Mouse (Mus musculus): ENCODE measurements around the gene Cdc42bpb. TPM values are rescaled to one million over a fixed set of nuclear protein-coding genes. Genes with fewer than 3 reads are reported as not detected.

Gene Cdc42bpb
- polyA plus RNA-seq, 1 experiment: 62.1 TPM

- H3K4me3 ChIP-seq (ENCODE audit: control insufficient read depth, insufficient read depth, low read length): no peak overlapping the region
- no peaks in the 10 kb centered on the region for H3K36me3 ChIP-seq (ENCODE audit: control insufficient read depth, insufficient read depth, low read length)
- H3K4me1 ChIP-seq (replicated peaks; ENCODE audit: control insufficient read depth, insufficient read depth, low read length): no peaks in the 10 kb centered on the region
- H3K27me3 ChIP-seq (ENCODE audit: control insufficient read depth, insufficient read depth, low read length): no peaks in the 10 kb centered on the region
- 76% methylated on average over 4 of the region's 4 CpGs for WGBS
- TF ChIP-seq CTCF (IDR thresholded peaks at IDR 0.05; ENCODE audit: borderline replicate concordance, control insufficient read depth, extremely low read depth, insufficient read depth, low read length, poor library complexity) (no peak), POLR2A (IDR thresholded peaks at IDR 0.05; ENCODE audit: control insufficient read depth, extremely low read depth, insufficient read depth, low read length, poor library complexity) (no peak)
- no peak overlapping the region for H3K27ac ChIP-seq (ENCODE audit: control insufficient read depth, insufficient read depth, low read length)
- no peak for DNase-seq
These were observed 7.3 kb downstream of the Cdc42bpb start for GRCm38 (mm10) chr12:111370249-111370648.

GRCm38 (mm10) chr12:111367065-111367464 is 10.5 kb downstream of the Cdc42bpb start:
- Histone ChIP-seq H3K27ac (ENCODE audit: control insufficient read depth, insufficient read depth, low read length) (no peak overlapping the region), H3K27me3 (ENCODE audit: control insufficient read depth, insufficient read depth, low read length) (no peaks in the 10 kb centered on the region), H3K36me3 (ENCODE audit: control insufficient read depth, insufficient read depth, low read length) (no peaks in the 10 kb centered on the region), H3K4me3 (ENCODE audit: control insufficient read depth, insufficient read depth, low read length) (no peak overlapping the region), H3K4me1 (replicated peaks; ENCODE audit: control insufficient read depth, insufficient read depth, low read length) (no peaks in the 10 kb centered on the region; the same call in 1 of the 2 replicates)
- 74% methylated on average over 7 of the region's 7 CpGs for WGBS
- no peak for DNase-seq
- TF ChIP-seq POLR2A (IDR thresholded peaks at IDR 0.05; ENCODE audit: control insufficient read depth, extremely low read depth, insufficient read depth, low read length, poor library complexity) (no peak), CTCF (IDR thresholded peaks at IDR 0.05; ENCODE audit: borderline replicate concordance, control insufficient read depth, extremely low read depth, insufficient read depth, low read length, poor library complexity) (no peak)

GRCm38 (mm10) chr12:111364234-111364633 is 13.3 kb downstream of the Cdc42bpb start:
- no peak for TF ChIP-seq CTCF (IDR thresholded peaks at IDR 0.05; ENCODE audit: borderline replicate concordance, control insufficient read depth, extremely low read depth, insufficient read depth, low read length, poor library complexity)
- TF ChIP-seq POLR2A (IDR thresholded peaks at IDR 0.05; ENCODE audit: control insufficient read depth, extremely low read depth, insufficient read depth, low read length, poor library complexity): no peak

GRCm38 (mm10) chr12:111361319-111362098 is 16.0 kb downstream of the Cdc42bpb start:
- TF ChIP-seq CTCF (IDR thresholded peaks at IDR 0.05; ENCODE audit: borderline replicate concordance, control insufficient read depth, extremely low read depth, insufficient read depth, low read length, poor library complexity) (no peak), POLR2A (IDR thresholded peaks at IDR 0.05; ENCODE audit: control insufficient read depth, extremely low read depth, insufficient read depth, low read length, poor library complexity) (no peak)
- Histone ChIP-seq H3K27ac (ENCODE audit: control insufficient read depth, insufficient read depth, low read length) (no peak overlapping the region), H3K36me3 (ENCODE audit: control insufficient read depth, insufficient read depth, low read length) (no peaks in the 10 kb centered on the region), H3K4me1 (replicated peaks; ENCODE audit: control insufficient read depth, insufficient read depth, low read length) (no peaks in the 10 kb centered on the region; the same call in 1 of the 2 replicates), H3K27me3 (ENCODE audit: control insufficient read depth, insufficient read depth, low read length) (no peaks in the 10 kb centered on the region), H3K4me3 (ENCODE audit: control insufficient read depth, insufficient read depth, low read length) (no peak overlapping the region)
- WGBS: 83% methylated on average over 14 of the region's 14 CpGs
- no peak for DNase-seq

More at GRCm38 (mm10) chr12:111364234-111364633, 13.3 kb downstream of the Cdc42bpb start:
- WGBS: 97% methylated on average over 3 of the region's 3 CpGs
- no peaks in the 10 kb centered on the region; the same call in 1 of the 2 replicates for H3K4me1 ChIP-seq (replicated peaks; ENCODE audit: control insufficient read depth, insufficient read depth, low read length)
- no peak overlapping the region for H3K27ac ChIP-seq (ENCODE audit: control insufficient read depth, insufficient read depth, low read length)
- no peaks in the 10 kb centered on the region for H3K27me3 ChIP-seq (ENCODE audit: control insufficient read depth, insufficient read depth, low read length)
- H3K4me3 ChIP-seq (ENCODE audit: control insufficient read depth, insufficient read depth, low read length): no peak overlapping the region
- no peak for DNase-seq
- no peaks in the 10 kb centered on the region for H3K36me3 ChIP-seq (ENCODE audit: control insufficient read depth, insufficient read depth, low read length)

GRCm38 (mm10) chr12:111360671-111361070 is 16.8 kb downstream of the Cdc42bpb start:
- Histone ChIP-seq H3K4me3 (ENCODE audit: control insufficient read depth, insufficient read depth, low read length) (no peak overlapping the region), H3K27ac (ENCODE audit: control insufficient read depth, insufficient read depth, low read length) (no peak overlapping the region), H3K27me3 (ENCODE audit: control insufficient read depth, insufficient read depth, low read length) (no peaks in the 10 kb centered on the region), H3K4me1 (replicated peaks; ENCODE audit: control insufficient read depth, insufficient read depth, low read length) (no peaks in the 10 kb centered on the region; the same call in 1 of the 2 replicates), H3K36me3 (ENCODE audit: control insufficient read depth, insufficient read depth, low read length) (no peaks in the 10 kb centered on the region)
- TF ChIP-seq CTCF (IDR thresholded peaks at IDR 0.05; ENCODE audit: borderline replicate concordance, control insufficient read depth, extremely low read depth, insufficient read depth, low read length, poor library complexity) (no peak), POLR2A (IDR thresholded peaks at IDR 0.05; ENCODE audit: control insufficient read depth, extremely low read depth, insufficient read depth, low read length, poor library complexity) (no peak)
- WGBS: 93% methylated on average over 16 of the region's 16 CpGs
- DNase-seq: no peak

GRCm38 (mm10) chr12:111356216-111356615 is 21.3 kb downstream of the Cdc42bpb start:
- 0 out of 2 replicates have a peak, but pooled peaks cover 2% of the 10 kb centered on the region for H3K4me1 ChIP-seq (replicated peaks; ENCODE audit: control insufficient read depth, insufficient read depth, low read length)
- 83% methylated on average over 8 of the region's 8 CpGs for WGBS
- no peaks in the 10 kb centered on the region for H3K27me3 ChIP-seq (ENCODE audit: control insufficient read depth, insufficient read depth, low read length)
- no peak for TF ChIP-seq CTCF (IDR thresholded peaks at IDR 0.05; ENCODE audit: borderline replicate concordance, control insufficient read depth, extremely low read depth, insufficient read depth, low read length, poor library complexity)
- no peak for TF ChIP-seq POLR2A (IDR thresholded peaks at IDR 0.05; ENCODE audit: control insufficient read depth, extremely low read depth, insufficient read depth, low read length, poor library complexity)
- no peak overlapping the region for H3K27ac ChIP-seq (ENCODE audit: control insufficient read depth, insufficient read depth, low read length)
- no peak for DNase-seq
- no peaks in the 10 kb centered on the region for H3K36me3 ChIP-seq (ENCODE audit: control insufficient read depth, insufficient read depth, low read length)
- H3K4me3 ChIP-seq (ENCODE audit: control insufficient read depth, insufficient read depth, low read length): no peak overlapping the region

All from thymus, adult 2 months (tissue).